Comparison of ENCODE assay signal across 35 mouse cellular contexts in genomic region chr5:134692704-134693103, GRCm38 (mm10).
"Had no signal": no experiment of that assay in that cellular context is flagged by ENCODE, and none has a peak within 500 bp of the region (broad histone marks: within the 10 kb centered on the region; RNA-seq: fewer than 3 reads in every experiment).

No protein-coding gene starts in this region.

- H3K27ac ChIP-seq: heart, embryonic 10.5 days; heart, embryonic 13.5 days; heart, embryonic 15.5 days; hindbrain, embryonic 10.5 days; hindbrain, embryonic 12.5 days; hindbrain, embryonic 13.5 days; hindbrain, embryonic 14.5 days; hindbrain, embryonic 15.5 days; hindbrain, postnatal 0 days; intestine, embryonic 15.5 days; kidney, embryonic 15.5 days; kidney, postnatal 0 days; layer of hippocampus, adult 2 months had no signal

- H3K27me3 ChIP-seq: heart, embryonic 12.5 days; heart, embryonic 13.5 days; heart, embryonic 15.5 days; hindbrain, embryonic 12.5 days; hindbrain, embryonic 13.5 days; hindbrain, embryonic 15.5 days; intestine, embryonic 15.5 days; kidney, embryonic 15.5 days had no signal

- DNase-seq: heart, postnatal 10 days; heart, postnatal 14 days; heart, postnatal 36 days; heart, postnatal 4 days; kidney, adult 11 months; kidney, adult 18-20 months; kidney, adult 2 months; kidney, adult 8-10 months; kidney, adult 9 months; kidney, postnatal 10 days; kidney, postnatal 14 days; kidney, postnatal 25 days; kidney, postnatal 36 days; kidney, postnatal 4 days; layer of hippocampus, adult 9-11 months; layer of hippocampus, postnatal 36 days had no signal

- H3K4me3 ChIP-seq: heart, embryonic 10.5 days; heart, embryonic 12.5 days; heart, embryonic 13.5 days; heart, embryonic 15.5 days; hindbrain, embryonic 10.5 days; hindbrain, embryonic 12.5 days; hindbrain, embryonic 13.5 days; hindbrain, embryonic 15.5 days; intestine, embryonic 15.5 days; kidney, embryonic 15.5 days; layer of hippocampus, adult 2 months had no signal

- H3K36me3 ChIP-seq: heart, embryonic 10.5 days; heart, embryonic 12.5 days; heart, embryonic 13.5 days; heart, embryonic 15.5 days; hindbrain, embryonic 10.5 days; hindbrain, embryonic 12.5 days; hindbrain, embryonic 13.5 days; hindbrain, embryonic 15.5 days; intestine, embryonic 15.5 days; kidney, embryonic 15.5 days had no signal

- H3K4me2 ChIP-seq: heart, embryonic 11.5 days; heart, embryonic 12.5 days; heart, embryonic 13.5 days; heart, embryonic 15.5 days; hindbrain, embryonic 12.5 days; hindbrain, embryonic 13.5 days; hindbrain, embryonic 14.5 days; hindbrain, embryonic 15.5 days; intestine, embryonic 15.5 days; kidney, embryonic 15.5 days had no signal

- ATAC-seq: hindbrain, embryonic 16.5 days; hindbrain, postnatal 0 days; inflammation-experienced regulatory T-cells, adult 6 months; intestine, embryonic 15.5 days; intestine, embryonic 16.5 days; intestine, postnatal 0 days had no signal

- H3K9ac ChIP-seq: heart, embryonic 12.5 days; heart, embryonic 13.5 days; heart, embryonic 15.5 days; hindbrain, embryonic 12.5 days; hindbrain, embryonic 13.5 days; hindbrain, embryonic 14.5 days; hindbrain, embryonic 15.5 days; intestine, embryonic 15.5 days; kidney, embryonic 15.5 days had no signal

- H3K9me3 ChIP-seq: heart, embryonic 10.5 days; heart, embryonic 12.5 days; heart, embryonic 13.5 days; heart, embryonic 15.5 days; hindbrain, embryonic 12.5 days; hindbrain, embryonic 13.5 days; hindbrain, embryonic 15.5 days; intestine, embryonic 15.5 days; kidney, embryonic 15.5 days had no signal
